Mouse (Mus musculus) inflammation-experienced regulatory T-cells, adult 6 months (primary cell): ENCODE measurements around the gene Spata25. TPM values are rescaled to one million over a fixed set of nuclear protein-coding genes. Genes with fewer than 3 reads are reported as not detected.

Source experiments
- ATAC-seq: one replicate; pipeline ENCODE4 v1.8.0; 2017
- polyA plus RNA-seq, 3 experiments: library from polyadenylated mRNA; unstranded; fragments of 100-300 nt; shearing (Covaris generic); gene quantifications; one replicate each; pipeline ENCODE4 v1.2.1; 2017

The Spata25 gene
- polyA plus RNA-seq, 3 experiments from 2014 or later, result not detected

- ATAC-seq, result no peak
Observed at GRCm38 (mm10) chr2:164779481-164780086, 48.8 kb downstream of the Spata25 start, which contains the start of gene Tnnc2. Gene Tnnc2, minus strand, starts transcription at chr2:164779967.

- ATAC-seq, result no peak
Observed at GRCm38 (mm10) chr2:164778809-164779208, 49.5 kb downstream of the Spata25 start.

- no peak for ATAC-seq
Observed at GRCm38 (mm10) chr2:164778015-164778287, 50.4 kb downstream of the Spata25 start.

- ATAC-seq, result no peak
Observed at GRCm38 (mm10) chr2:164777246-164778014, 50.9 kb downstream of the Spata25 start.

- ATAC-seq, result no peak
Observed at GRCm38 (mm10) chr2:164776801-164777200, 51.5 kb downstream of the Spata25 start.

Other genes starting within 250 kb of the Spata25 start
- not detected for gene Wfdc6a, start 243.1 kb downstream of the Spata25 start, polyA plus RNA-seq
- gene Eppin, start 234.9 kb downstream of the Spata25 start, polyA plus RNA-seq, result not detected
- gene Wfdc6b, start 215.0 kb downstream of the Spata25 start, polyA plus RNA-seq, result not detected
- gene Wfdc8, start 214.9 kb downstream of the Spata25 start, polyA plus RNA-seq, result not detected
- not detected for gene Wfdc16, start 189.7 kb downstream of the Spata25 start, polyA plus RNA-seq
- gene Wfdc10, start 172.5 kb downstream of the Spata25 start, polyA plus RNA-seq, result not detected
- gene Wfdc9, start 172.0 kb downstream of the Spata25 start, polyA plus RNA-seq, result not detected
- gene Wfdc11, start 154.4 kb downstream of the Spata25 start, polyA plus RNA-seq, result not detected
- gene Wfdc13, start 143.4 kb downstream of the Spata25 start, polyA plus RNA-seq, result not detected
- gene Spint4, start 130.0 kb downstream of the Spata25 start, polyA plus RNA-seq, result not detected
- gene Spint5, start 113.2 kb downstream of the Spata25 start, polyA plus RNA-seq, result not detected
- gene Wfdc3, start 82.6 kb downstream of the Spata25 start, polyA plus RNA-seq, result not detected
- 1 to 10 TPM; 3.8 to 7.8 (median 5.0) TPM for gene Dnttip1, start 82.6 kb downstream of the Spata25 start, polyA plus RNA-seq
- gene Ube2c, start 58.6 kb downstream of the Spata25 start, polyA plus RNA-seq, result 100 to 1,000 TPM in 1 of 3 experiments, 10 to 100 TPM in 1, 1 to 10 TPM in 1; 7.9 to 171 (median 15.0) TPM
- gene Tnnc2, start 48.6 kb downstream of the Spata25 start, polyA plus RNA-seq, result not detected
- 1 to 10 TPM; 5.2 to 9.7 (median 6.4) TPM for gene Snx21, start 42.7 kb downstream of the Spata25 start, polyA plus RNA-seq
- 10 to 100 TPM; 34.5 to 45.6 (median 39.3) TPM for gene Acot8, start 23.7 kb downstream of the Spata25 start, polyA plus RNA-seq
- 1 to 10 TPM; 3.7 to 6.1 (median 4.8) TPM for gene Zswim3, start 23.4 kb downstream of the Spata25 start, polyA plus RNA-seq
- 10 to 100 TPM; 17.5 to 25.7 (median 22.5) TPM for gene Zswim1, start 5.9 kb downstream of the Spata25 start, polyA plus RNA-seq
- 100 to 1,000 TPM; 206 to 247 (median 207) TPM for gene Ctsa, start 4.3 kb upstream of the Spata25 start, polyA plus RNA-seq
- gene Neurl2, start 4.9 kb upstream of the Spata25 start, polyA plus RNA-seq, result 1 to 10 TPM; 1.0 to 2.7 (median 1.1) TPM
- gene Pltp, start 29.2 kb upstream of the Spata25 start, polyA plus RNA-seq, result 1 to 10 TPM in 2 of 3 experiments, under 1 TPM in 1; 0.50 to 3.0 (median 1.3) TPM
- gene Pcif1, start 50.8 kb upstream of the Spata25 start, polyA plus RNA-seq, result 100 to 1,000 TPM; 110 to 126 (median 112) TPM
- gene Zfp335, start 83.2 kb upstream of the Spata25 start, polyA plus RNA-seq, result 1 to 10 TPM; 6.2 to 7.4 (median 6.8) TPM
- gene Mmp9, start 112.2 kb upstream of the Spata25 start, polyA plus RNA-seq, result 1 to 10 TPM; 1.3 to 2.6 (median 2.6) TPM
- gene Slc12a5, start 132.3 kb upstream of the Spata25 start, polyA plus RNA-seq, result under 1 TPM in 2 of 3 experiments, not detected in 1; 0.21 to 0.33 TPM
- 10 to 100 TPM; 15.3 to 40.6 (median 24.8) TPM for gene Ncoa5, start 206.3 kb upstream of the Spata25 start, polyA plus RNA-seq
- gene Cd40, start 227.1 kb upstream of the Spata25 start, polyA plus RNA-seq, result 1 to 10 TPM; 1.9 to 2.7 (median 2.2) TPM